Mouse (Mus musculus) urinary bladder, postnatal 36 days (tissue): ENCODE measurements around the gene Padi4.

Experiments used
- DNase-seq, 2 experiments: peaks; one replicate each; pipeline ENCODE4 v3.0.0; 2022; ENCODE audit warnings: low spot score in 2 of 2, mixed read lengths in 1 of 2

Gene Padi4

DNA sequence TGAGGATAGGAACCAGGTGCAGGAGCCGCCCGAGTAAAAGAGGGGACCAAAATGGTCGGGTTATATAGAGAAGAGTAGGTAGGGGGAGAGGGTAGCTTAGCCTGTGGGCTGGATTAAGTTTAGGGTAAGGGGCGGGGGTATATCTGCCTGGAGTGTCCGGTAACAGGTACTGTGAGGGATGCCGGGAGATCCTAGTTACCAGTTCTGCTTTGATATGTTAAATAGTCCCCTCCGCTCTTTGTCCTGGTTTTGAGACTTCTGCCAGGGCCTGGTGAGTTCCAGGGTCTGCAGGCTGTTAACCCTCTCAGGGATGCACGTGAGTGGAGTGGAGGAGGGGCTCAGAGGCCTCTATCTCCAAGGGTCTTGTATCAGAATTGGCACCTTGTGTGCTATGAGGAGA lies 70.4 kb downstream of the Padi4 start:
- no peak for DNase-seq

DNA sequence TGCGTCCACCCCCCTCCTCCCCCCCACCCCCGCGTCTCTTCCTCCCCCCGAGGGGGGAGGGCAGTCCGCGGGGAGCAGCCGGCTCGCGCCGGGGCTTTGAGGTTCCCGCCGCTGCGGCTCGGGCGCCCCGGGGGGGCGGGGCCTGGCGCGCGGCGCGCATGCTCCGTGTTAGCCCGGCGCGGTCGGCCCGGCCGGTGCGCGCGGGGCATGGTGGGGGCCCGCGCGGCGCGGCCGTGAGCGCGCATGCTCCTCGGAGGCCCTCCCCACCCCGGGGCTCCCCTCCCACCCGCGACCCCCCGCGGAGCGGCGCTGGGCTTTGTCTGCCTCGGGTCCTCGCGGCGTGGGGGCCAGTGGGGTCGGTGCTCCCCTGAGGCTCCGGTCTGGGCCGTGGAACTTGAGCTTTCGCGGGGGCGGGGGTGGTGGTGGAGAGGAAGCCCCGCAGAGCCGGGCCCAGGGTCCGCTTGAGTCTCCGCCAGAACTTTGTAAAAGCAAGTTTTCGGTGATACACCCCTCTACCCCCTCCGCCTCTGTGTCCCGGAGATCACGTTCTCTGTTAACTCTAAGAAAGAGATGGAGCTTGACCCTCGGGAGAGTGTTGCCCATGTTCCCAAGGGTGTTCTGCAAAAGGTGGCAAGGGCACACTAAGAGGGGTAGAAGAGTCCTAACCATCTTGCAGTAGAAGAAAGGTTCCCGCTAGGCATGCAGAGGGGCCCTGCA lies 71.3 kb downstream of the Padi4 start:
- DNase-seq, result peak; percentile 75 to 82

DNA sequence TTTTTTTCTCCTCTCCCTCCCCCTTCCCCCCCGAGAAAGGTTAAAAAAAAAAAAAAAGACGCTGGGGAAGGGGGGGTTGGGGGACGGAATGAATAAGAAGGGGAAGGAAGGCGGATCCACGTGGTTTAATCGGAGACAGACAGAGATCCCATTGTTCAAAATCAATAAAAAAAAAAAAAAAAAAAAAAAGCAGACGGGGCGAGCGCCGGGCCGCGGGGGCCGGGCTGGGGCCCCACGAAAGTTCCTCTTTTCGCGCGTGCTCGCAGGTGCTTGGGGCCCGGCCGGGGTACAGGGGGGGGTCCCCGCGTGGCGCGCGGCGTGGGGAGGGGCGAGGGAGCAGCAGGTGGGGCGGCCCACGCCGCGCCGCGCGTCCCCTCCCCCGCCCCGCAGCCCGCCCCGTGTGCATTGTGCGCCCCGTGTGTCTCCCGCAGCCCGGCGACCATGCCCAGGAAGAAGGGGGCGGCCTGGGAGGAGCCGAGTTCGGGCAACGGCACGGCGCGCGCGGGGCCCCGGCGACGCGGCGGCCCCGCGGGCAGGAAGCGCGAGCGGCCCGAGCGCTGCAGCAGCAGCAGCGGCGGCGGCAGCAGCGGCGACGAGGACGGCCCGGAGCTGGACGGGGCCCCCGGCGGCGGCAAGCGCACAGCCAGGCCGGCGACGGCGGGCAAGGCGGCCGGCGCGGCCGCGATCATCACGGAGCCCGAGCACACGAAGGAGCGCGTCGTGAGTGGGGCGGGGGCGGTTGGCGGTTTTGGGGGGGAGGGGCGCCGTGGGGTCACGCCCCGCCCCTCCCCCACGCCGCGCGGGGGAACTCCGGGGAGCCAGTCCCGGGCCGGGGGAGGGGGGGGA lies 72.1 kb downstream of the Padi4 start:
- no peak for DNase-seq

DNA sequence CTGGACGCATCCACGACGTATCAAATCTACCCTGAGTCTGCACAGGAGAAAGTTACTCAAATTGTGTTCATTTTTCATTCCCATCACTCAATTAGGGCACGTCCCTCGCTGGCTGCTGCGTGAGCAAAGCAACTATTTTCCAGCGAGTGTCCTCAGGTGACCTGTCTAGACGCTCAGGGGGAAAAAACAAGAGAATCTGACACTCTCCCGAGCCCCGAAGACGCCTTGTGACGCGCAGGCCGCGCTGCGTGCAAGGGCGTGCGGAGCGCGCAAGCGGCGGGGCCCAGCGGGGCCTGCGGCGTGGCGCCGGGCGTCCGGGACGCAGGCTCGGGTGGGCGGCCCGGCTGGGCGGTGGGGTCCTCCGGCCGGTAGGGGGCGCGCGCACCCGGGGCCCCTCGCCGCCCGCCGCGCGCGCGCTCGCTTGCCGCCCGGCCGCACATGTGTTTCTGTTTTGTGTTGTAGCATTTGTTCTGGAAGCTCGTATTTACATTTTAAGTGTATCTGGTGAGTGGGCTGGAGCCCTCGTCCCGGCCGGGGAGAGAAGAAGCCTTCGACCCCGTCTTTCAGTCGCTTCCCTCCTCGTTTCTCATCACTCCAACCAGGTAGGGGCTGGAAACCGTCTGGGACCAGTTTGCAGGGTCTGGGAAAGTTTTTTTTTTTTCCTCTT lies 72.9 kb downstream of the Padi4 start:
- peak; percentile 69 to 73 for DNase-seq

DNA sequence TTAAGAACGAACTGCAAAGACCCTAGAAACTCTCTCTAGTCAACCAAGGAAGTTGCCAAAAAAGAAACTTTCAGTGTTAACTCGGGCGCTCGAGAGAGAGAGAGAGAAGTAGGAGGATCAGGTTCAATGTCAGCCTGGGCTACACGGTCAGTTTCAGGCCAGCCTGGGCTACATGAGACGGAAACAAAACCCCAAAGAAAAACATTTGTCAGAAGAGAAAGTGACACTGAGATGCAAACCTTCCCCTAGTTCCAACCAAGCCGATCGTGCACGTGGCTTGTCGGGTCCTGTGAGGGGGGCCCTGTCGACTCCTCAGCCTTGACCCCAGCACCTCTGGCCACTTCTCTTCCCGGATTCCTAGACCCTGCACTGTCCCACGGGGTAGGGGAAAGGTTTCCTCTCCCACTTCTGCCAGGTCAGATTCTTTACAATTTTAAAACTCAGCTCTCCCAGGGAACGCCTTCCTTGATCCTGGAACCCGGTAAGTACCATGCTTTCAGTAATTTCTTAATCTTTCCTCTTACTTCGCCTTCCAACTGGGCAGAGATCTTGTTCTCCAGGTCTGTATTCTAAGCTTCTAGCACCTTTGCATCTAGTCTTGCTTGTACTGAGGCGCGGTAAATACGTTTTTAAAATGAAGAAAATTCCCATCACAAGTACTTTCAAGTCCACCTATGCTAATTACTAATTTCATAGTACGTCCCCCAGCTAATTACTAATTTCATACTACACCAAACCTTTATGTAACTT lies 73.6 kb downstream of the Padi4 start, which contains the start of gene Rcc2:
Gene Rcc2, plus strand, starts transcription at position 273 of the 750 bp plus-strand sequence.
- DNase-seq, result no peak

- peak; percentile 69 to 84 for DNase-seq
These were observed 74.5 kb downstream of the Padi4 start for GRCm38 (mm10) chr4:140699441-140700127.
